Mouse (Mus musculus): ENCODE data around the gene 4933425L06Rik. TPM values are rescaled to one million over a fixed set of nuclear protein-coding genes. Genes with fewer than 3 reads are reported as not detected.
A peak's percentile ranks its signal among the peaks of the same experiment; 100 is the strongest.

Gene 4933425L06Rik
- total RNA-seq (2014; fragmentation: Nextera tagmentation) (0.78 TPM in 1 of 2 replicates, not detected in the other), total RNA-seq (2017) (0.22 and 0.23 TPM in 2 replicates), polyA plus RNA-seq (2012) (not detected in 2 replicates)

- ATAC-seq (ENCODE audit: extremely low read depth, insufficient number of reproducible peaks, low FRiP score, poor library complexity, severe bottlenecking) (no peak), DNase-seq (ENCODE audit: low spot score) (no peak)
- H3K27me3 ChIP-seq (ENCODE audit: insufficient read depth, low read length): no peaks in the 10 kb centered on the region
- H3K4me3 ChIP-seq (ENCODE audit: low read depth, low read length): no peak within 1 kb of the TSS
- H3K4me1 ChIP-seq (ENCODE audit: insufficient read depth, low read depth, low read length): peaks cover 8% of the 10 kb centered on the region
- TF ChIP-seq POLR2AphosphoS5 (IDR thresholded peaks at IDR 0.05; ENCODE audit: insufficient replicate concordance, low read depth, low read length): no peak
- TF ChIP-seq GATA2 (IDR thresholded peaks at IDR 0.05; ENCODE audit: borderline replicate concordance, low read depth, low read length): no peak
- no peak for TF ChIP-seq GATA1 (IDR thresholded peaks at IDR 0.05; ENCODE audit: borderline replicate concordance, low read length)
- TF ChIP-seq TAL1 (conservative IDR thresholded peaks at IDR 0.05; ENCODE audit: low read depth, low read length): no peak
- no peak for TF ChIP-seq CTCF (IDR thresholded peaks at IDR 0.05; ENCODE audit: low read depth, low read length)
- no peaks in the 10 kb centered on the region for H3K36me3 ChIP-seq (replicated peaks)
- H3K9me3 ChIP-seq (replicated peaks): no peaks in the 10 kb centered on the region
Observed at GRCm38 (mm10) chr13:105081862-105082261, at the start of gene 4933425L06Rik. TSS of gene 4933425L06Rik (plus strand) at chr13:105082122.

- H3K9me3 ChIP-seq (replicated peaks): no peaks in the 10 kb centered on the region
- no peaks in the 10 kb centered on the region for H3K36me3 ChIP-seq (replicated peaks)
- no peaks in the 10 kb centered on the region for H3K4me1 ChIP-seq (ENCODE audit: insufficient read depth, low read depth, low read length)
- H3K4me3 ChIP-seq (ENCODE audit: low read depth, low read length): no peak overlapping the region
- H3K27me3 ChIP-seq (ENCODE audit: insufficient read depth, low read length): peaks cover 18% of the 10 kb centered on the region
- DNase-seq (ENCODE audit: low spot score): no peak
- TF ChIP-seq CTCF (IDR thresholded peaks at IDR 0.05; ENCODE audit: low read depth, low read length) (no peak), GATA1 (IDR thresholded peaks at IDR 0.05; ENCODE audit: borderline replicate concordance, low read length) (no peak), GATA2 (IDR thresholded peaks at IDR 0.05; ENCODE audit: borderline replicate concordance, low read depth, low read length) (no peak), TAL1 (conservative IDR thresholded peaks at IDR 0.05; ENCODE audit: low read depth, low read length) (no peak), POLR2AphosphoS5 (IDR thresholded peaks at IDR 0.05; ENCODE audit: insufficient replicate concordance, low read depth, low read length) (no peak)
- no peak for ATAC-seq (ENCODE audit: extremely low read depth, insufficient number of reproducible peaks, low FRiP score, poor library complexity, severe bottlenecking)
Observed at GRCm38 (mm10) chr13:105037816-105038215, 44.1 kb upstream of the 4933425L06Rik start.

GRCm38 (mm10) chr13:105038334-105038733 is 43.6 kb upstream of the 4933425L06Rik start:
- H3K4me1 ChIP-seq (ENCODE audit: insufficient read depth, low read depth, low read length): no peaks in the 10 kb centered on the region
- no peak for TF ChIP-seq POLR2AphosphoS5 (IDR thresholded peaks at IDR 0.05; ENCODE audit: insufficient replicate concordance, low read depth, low read length)
- no peak for TF ChIP-seq CTCF (IDR thresholded peaks at IDR 0.05; ENCODE audit: low read depth, low read length)
- TF ChIP-seq GATA1 (IDR thresholded peaks at IDR 0.05; ENCODE audit: borderline replicate concordance, low read length): no peak
- no peak for TF ChIP-seq TAL1 (conservative IDR thresholded peaks at IDR 0.05; ENCODE audit: low read depth, low read length)
- no peak for TF ChIP-seq GATA2 (IDR thresholded peaks at IDR 0.05; ENCODE audit: borderline replicate concordance, low read depth, low read length)
- no peak overlapping the region for H3K4me3 ChIP-seq (ENCODE audit: low read depth, low read length)
- DNase-seq (ENCODE audit: low spot score) (no peak), ATAC-seq (ENCODE audit: extremely low read depth, insufficient number of reproducible peaks, low FRiP score, poor library complexity, severe bottlenecking) (no peak)
- peaks cover 18% of the 10 kb centered on the region for H3K27me3 ChIP-seq (ENCODE audit: insufficient read depth, low read length)
- H3K9me3 ChIP-seq (replicated peaks): no peaks in the 10 kb centered on the region
- H3K36me3 ChIP-seq (replicated peaks): no peaks in the 10 kb centered on the region

- Histone ChIP-seq H3K4me1 (ENCODE audit: insufficient read depth, low read depth, low read length) (peaks cover 22% of the 10 kb centered on the region), H3K36me3 (replicated peaks) (no peaks in the 10 kb centered on the region), H3K27me3 (ENCODE audit: insufficient read depth, low read length) (peaks cover 5% of the 10 kb centered on the region), H3K9me3 (replicated peaks) (no peaks in the 10 kb centered on the region), H3K4me3 (ENCODE audit: low read depth, low read length) (no peak overlapping the region)
- TF ChIP-seq CTCF (IDR thresholded peaks at IDR 0.05; ENCODE audit: low read depth, low read length) (no peak), GATA2 (IDR thresholded peaks at IDR 0.05; ENCODE audit: borderline replicate concordance, low read depth, low read length) (no peak), TAL1 (conservative IDR thresholded peaks at IDR 0.05; ENCODE audit: low read depth, low read length) (no peak), POLR2AphosphoS5 (IDR thresholded peaks at IDR 0.05; ENCODE audit: insufficient replicate concordance, low read depth, low read length) (no peak), GATA1 (IDR thresholded peaks at IDR 0.05; ENCODE audit: borderline replicate concordance, low read length) (no peak)
- ATAC-seq (ENCODE audit: extremely low read depth, insufficient number of reproducible peaks, low FRiP score, poor library complexity, severe bottlenecking) (no peak), DNase-seq (ENCODE audit: low spot score) (no peak)
Observed at GRCm38 (mm10) chr13:105043882-105044281, 38.0 kb upstream of the 4933425L06Rik start.

GRCm38 (mm10) chr13:105047377-105047776 is 34.5 kb upstream of the 4933425L06Rik start:
- H3K4me1 ChIP-seq (ENCODE audit: insufficient read depth, low read depth, low read length): peaks cover 43% of the 10 kb centered on the region
- TF ChIP-seq CTCF (IDR thresholded peaks at IDR 0.05; ENCODE audit: low read depth, low read length): no peak
- no peak for TF ChIP-seq POLR2AphosphoS5 (IDR thresholded peaks at IDR 0.05; ENCODE audit: insufficient replicate concordance, low read depth, low read length)
- no peak for TF ChIP-seq GATA2 (IDR thresholded peaks at IDR 0.05; ENCODE audit: borderline replicate concordance, low read depth, low read length)
- TF ChIP-seq TAL1 (conservative IDR thresholded peaks at IDR 0.05; ENCODE audit: low read depth, low read length): no peak
- TF ChIP-seq GATA1 (IDR thresholded peaks at IDR 0.05; ENCODE audit: borderline replicate concordance, low read length): no peak
- no peaks in the 10 kb centered on the region for H3K9me3 ChIP-seq (replicated peaks)
- H3K27me3 ChIP-seq (ENCODE audit: insufficient read depth, low read length): peaks cover 2% of the 10 kb centered on the region; the same call in 1 of the 2 replicates
- ATAC-seq (ENCODE audit: extremely low read depth, insufficient number of reproducible peaks, low FRiP score, poor library complexity, severe bottlenecking): no peak
- H3K4me3 ChIP-seq (ENCODE audit: low read depth, low read length): no peak overlapping the region
- DNase-seq (ENCODE audit: low spot score): no peak
- no peaks in the 10 kb centered on the region for H3K36me3 ChIP-seq (replicated peaks)

- TF ChIP-seq TAL1 (conservative IDR thresholded peaks at IDR 0.05; ENCODE audit: low read depth, low read length): peak; percentile 67
- no peak for TF ChIP-seq GATA1 (IDR thresholded peaks at IDR 0.05; ENCODE audit: borderline replicate concordance, low read length)
- Histone ChIP-seq H3K36me3 (replicated peaks) (no peaks in the 10 kb centered on the region), H3K27me3 (ENCODE audit: insufficient read depth, low read length) (peaks cover 5% of the 10 kb centered on the region; the same call in 1 of the 2 replicates), H3K9me3 (replicated peaks) (0 out of 2 replicates have a peak, but pooled peaks cover 3% of the 10 kb centered on the region), H3K4me1 (ENCODE audit: insufficient read depth, low read depth, low read length) (peaks cover 43% of the 10 kb centered on the region), H3K4me3 (ENCODE audit: low read depth, low read length) (no peak overlapping the region)
- peak; percentile 93 for ATAC-seq (ENCODE audit: extremely low read depth, insufficient number of reproducible peaks, low FRiP score, poor library complexity, severe bottlenecking)
- DNase-seq (ENCODE audit: low spot score): peak; percentile 43
Observed at GRCm38 (mm10) chr13:105048662-105049061, 33.3 kb upstream of the 4933425L06Rik start.
